Mouse (Mus musculus): ENCODE data around the gene Hoxc8.

DNA sequence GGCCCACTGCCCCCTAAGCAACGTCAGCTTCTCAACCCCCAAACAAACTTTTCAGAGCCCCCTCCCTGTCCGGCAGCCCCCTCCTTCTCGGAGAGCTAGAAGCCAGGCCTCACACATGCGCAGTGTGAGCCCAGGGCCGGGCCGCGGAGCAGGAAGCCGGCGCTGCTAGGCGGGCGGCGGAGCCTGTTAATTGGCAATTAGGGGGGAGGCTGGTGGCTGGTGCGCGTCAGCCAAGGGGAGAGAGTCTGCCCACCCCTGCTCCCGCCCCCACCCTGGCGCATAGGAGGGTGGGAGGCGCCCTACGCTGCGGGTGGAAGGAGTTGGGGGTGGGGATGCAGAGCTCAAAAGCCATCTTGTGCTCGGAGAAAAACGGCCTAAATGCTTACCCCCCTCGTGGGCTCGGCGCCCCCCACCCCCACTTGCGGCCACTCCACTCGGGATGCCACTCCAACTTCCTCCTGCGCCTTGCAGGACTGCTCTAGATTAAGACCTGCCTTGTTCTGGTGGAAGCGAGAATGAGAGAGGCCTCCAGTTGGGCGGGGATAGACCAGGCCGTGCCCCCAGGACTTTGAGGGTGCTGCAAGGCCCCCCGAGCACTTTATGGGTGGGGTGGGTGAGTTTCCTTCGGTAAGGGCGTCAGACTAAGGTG lies 8.9 kb downstream of the Hoxc8 start:
- TF ChIP-seq CTCF (IDR thresholded peaks at IDR 0.05; ENCODE audit: control insufficient read depth, insufficient read depth, low read length), result no peak
- no peak for TF ChIP-seq POLR2A (IDR thresholded peaks at IDR 0.05; ENCODE audit: borderline replicate concordance, control insufficient read depth, low read depth, low read length)

Measured in bone marrow, adult 2 months (tissue).